18 mouse cellular contexts compared by ENCODE assay signal in genomic region chr2:91013881-91014280, GRCm38 (mm10). TPM values are rescaled to one million over a fixed set of nuclear protein-coding genes. Genes with fewer than 3 reads are reported as not detected.
DNase-seq lines count a peak whose midpoint lies in the region; ATAC-seq and TF ChIP-seq lines count a peak whose summit lies in the region.
"Had no signal": no experiment of that assay in that cellular context is flagged by ENCODE, and none has a peak within 500 bp of the region (broad histone marks: within the 10 kb centered on the region; RNA-seq: fewer than 3 reads in every experiment).

No protein-coding gene starts in this region.

- peak overlapping the region; percentile 79 for H3K27ac ChIP-seq in gastrocnemius, adult 2 months
- H3K27ac ChIP-seq in left cerebral cortex, adult 2 months, result peak overlapping the region; percentile 52; the same call in 1 of the 2 replicates
- H3K27ac ChIP-seq: embryonic facial prominence, embryonic 10.5 days; forebrain, embryonic 13.5 days; heart, embryonic 13.5 days; hindbrain, embryonic 15.5 days had no signal

- no peak for DNase-seq in gastrocnemius, adult 2 months
- DNase-seq in gastrocnemius, postnatal 10 days, result no peak
- DNase-seq in left cerebral cortex, adult 2 months (ENCODE audit: extremely low spot score in 1 of 2, low spot score in 2 of 2), result no peak
- DNase-seq in left cerebral cortex, postnatal 36 days (ENCODE audit: low spot score in 2 of 2), result no peak
- DNase-seq in A20 (ENCODE audit: low read depth, low spot score), result peak; percentile 49
- no peak for DNase-seq in c-Kit-positive CD71-positive TER-119-positive erythroid progenitor cells, embryonic 14.5 days (ENCODE audit: low spot score)
- DNase-seq: adrenal gland, adult 8-10 months; adrenal gland, postnatal 36 days; cerebellum, adult 11 months; cerebellum, adult 9-10 months; cerebellum, postnatal 36 days; gastrocnemius, postnatal 14 days; heart, postnatal 36 days had no signal

- TF ChIP-seq CTCF in gastrocnemius, adult 2 months (IDR thresholded peaks at IDR 0.05), result no peak
- TF ChIP-seq CTCF in left cerebral cortex, adult 2 months (IDR thresholded peaks at IDR 0.05), result no peak

- 0 out of 2 replicates have a peak, but pooled peaks have one; percentile 44 for ATAC-seq in neutrophil, adult 5-6 weeks (ENCODE audit: extremely low read depth, insufficient number of reproducible peaks, low FRiP score, poor library complexity, severe bottlenecking)
- ATAC-seq: forebrain, embryonic 13.5 days had no signal

- H3K4me3 ChIP-seq in gastrocnemius, adult 2 months, result no peak overlapping the region
- H3K4me3 ChIP-seq in left cerebral cortex, adult 2 months, result no peak overlapping the region
- H3K4me3 ChIP-seq: embryonic facial prominence, embryonic 10.5 days; forebrain, embryonic 13.5 days; heart, embryonic 13.5 days; hindbrain, embryonic 15.5 days had no signal

- intact Hi-C loops in gastrocnemius, adult 2 months (cut with DNase I), result no loop called here
- intact Hi-C loops in left cerebral cortex, adult 2 months (cut with DNase I), result no loop called here
- intact Hi-C loops in left cerebral cortex, postnatal 36 days (cut with DNase I), result no loop called here

RNA-seq across cellular contexts. Expression of gene Rapsn, which starts 21.5 kb away (rescaled TPM):
- 10 to 100 TPM; 28.3 to 30.2 TPM for total RNA-seq in gastrocnemius, adult 2 months (2021)
- total RNA-seq in gastrocnemius, postnatal 10 days (2021), result 10 to 100 TPM; 32.5 to 32.8 TPM
- total RNA-seq in left cerebral cortex, adult 2 months (2021), result under 1 TPM; 0.44 to 0.57 TPM
- total RNA-seq in left cerebral cortex, postnatal 36 days (2021), result under 1 TPM; 0.47 to 0.54 TPM
- total RNA-seq in neutrophil, adult 5-6 weeks (2017), result 0.47 TPM in 1 of 2 replicates, not detected in the other

RNA-seq across cellular contexts. Expression of gene Psmc3, which starts 39.9 kb away (rescaled TPM):
- 100 to 1,000 TPM; 226 to 256 TPM for total RNA-seq in gastrocnemius, adult 2 months (2021)
- 100 to 1,000 TPM; 336 to 337 TPM for total RNA-seq in gastrocnemius, postnatal 10 days (2021)
- 100 to 1,000 TPM; 205 to 207 TPM for total RNA-seq in left cerebral cortex, adult 2 months (2021)
- 100 to 1,000 TPM; 206 to 234 TPM for total RNA-seq in left cerebral cortex, postnatal 36 days (2021)
- 132 and 144 TPM in 2 replicates for total RNA-seq in neutrophil, adult 5-6 weeks (2017)

RNA-seq across cellular contexts. Expression of gene Slc39a13, which starts 56.3 kb away (rescaled TPM):
- 10 to 100 TPM; 18.7 to 22.0 TPM for total RNA-seq in gastrocnemius, adult 2 months (2021)
- 10 to 100 TPM; 27.8 to 40.8 TPM for total RNA-seq in gastrocnemius, postnatal 10 days (2021)
- 10 to 100 TPM; 30.1 to 32.3 TPM for total RNA-seq in left cerebral cortex, adult 2 months (2021)
- total RNA-seq in left cerebral cortex, postnatal 36 days (2021), result 10 to 100 TPM; 27.6 to 36.6 TPM
- 17.0 and 20.4 TPM in 2 replicates for total RNA-seq in neutrophil, adult 5-6 weeks (2017)

Comparison
In these comparisons a context has a peak if more than half of its experiments do, and no peak if none do; other contexts are left out.
1. RNA of gene Rapsn, which starts 21.5 kb away (total RNA-seq): 32.5 to 32.8 TPM in gastrocnemius, postnatal 10 days and 28.3 to 30.2 TPM in gastrocnemius, adult 2 months; 0.44 to 0.57 TPM in left cerebral cortex, adult 2 months, 0.47 to 0.54 TPM in left cerebral cortex, postnatal 36 days and 0.47 TPM in neutrophil, adult 5-6 weeks; every median in the first group is over 10 times any median in the second.